Comparison of ENCODE assay signal across 14 mouse cellular contexts in the genomic region with DNA sequence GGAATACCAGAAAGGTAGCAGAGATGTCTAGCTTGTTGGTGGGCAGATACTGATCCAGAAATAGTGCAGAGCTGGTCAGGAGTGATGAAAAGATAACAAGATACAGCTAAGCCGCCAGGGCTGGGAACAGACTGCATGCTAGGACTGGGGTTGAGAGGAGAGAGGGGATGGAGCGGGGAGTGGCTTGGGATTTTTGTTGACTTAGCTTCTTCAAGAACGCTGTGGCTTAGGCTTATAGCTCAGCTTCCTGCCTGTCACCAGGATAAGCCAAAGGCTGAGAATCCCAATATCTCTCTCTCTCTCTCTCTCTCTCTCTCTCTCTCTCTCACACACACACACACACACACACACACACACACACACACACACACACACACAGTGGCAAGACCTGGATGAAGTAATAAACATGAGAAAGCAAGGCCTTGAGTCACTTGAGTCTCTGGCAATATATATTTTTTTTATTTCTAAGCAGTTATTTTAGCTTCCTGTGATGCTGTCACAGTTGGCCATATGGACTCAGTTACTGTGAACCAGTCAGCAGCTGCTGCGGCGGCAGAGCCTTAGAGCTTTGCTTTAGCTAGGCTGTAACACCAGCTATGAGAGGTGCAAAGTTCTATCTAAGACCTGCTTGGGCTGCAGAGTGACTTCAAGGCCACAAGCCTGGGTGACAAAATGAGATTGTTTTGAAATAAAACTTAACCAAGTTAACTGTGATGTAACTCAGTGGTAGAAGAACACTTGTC. TPM values are rescaled to one million over a fixed set of nuclear protein-coding genes. Genes with fewer than 3 reads are reported as not detected.
A peak's percentile ranks its signal among the peaks of the same experiment; 100 is the strongest.
DNase-seq lines count a peak whose midpoint lies in the region; ATAC-seq and TF ChIP-seq lines count a peak whose summit lies in the region.
"Had no signal": no experiment of that assay in that cellular context is flagged by ENCODE, and none has a peak within 500 bp of the region (broad histone marks: within the 10 kb centered on the region; RNA-seq: fewer than 3 reads in every experiment).

No protein-coding gene starts in this region.

- no peak overlapping the region for H3K9ac ChIP-seq in intestine, embryonic 14.5 days (ENCODE audit: low read length)
- H3K9ac ChIP-seq in intestine, postnatal 0 days (ENCODE audit: low read depth, low read length), result no peak overlapping the region
- H3K9ac ChIP-seq in limb, embryonic 12.5 days (replicated peaks), result no peak overlapping the region
- H3K9ac ChIP-seq: hindbrain, embryonic 13.5 days had no signal

- no peak overlapping the region for H3K4me2 ChIP-seq in intestine, embryonic 14.5 days (ENCODE audit: low read length)
- no peak overlapping the region for H3K4me2 ChIP-seq in intestine, postnatal 0 days (replicated peaks; ENCODE audit: low read depth)
- no peak overlapping the region for H3K4me2 ChIP-seq in limb, embryonic 12.5 days
- H3K4me2 ChIP-seq: hindbrain, embryonic 13.5 days had no signal

- no peak for DNase-seq in intestine, embryonic 14.5 days (ENCODE audit: low spot score)
- DNase-seq in right cerebral cortex, adult 2 months (ENCODE audit: low spot score in 2 of 2), result peak; percentile 65 to 71
- DNase-seq in right cerebral cortex, postnatal 4 days, result no peak
- no peak for DNase-seq in cerebellum, postnatal 25 days
- no peak for DNase-seq in heart, postnatal 4 days
- DNase-seq in lung, postnatal 10 days, result no peak
- DNase-seq: cerebellum, adult 2 months; gastrocnemius, postnatal 25 days had no signal

- H3K27me3 ChIP-seq in intestine, embryonic 14.5 days (replicated peaks; ENCODE audit: control insufficient read depth, insufficient read depth, low read length), result no peaks in the 10 kb centered on the region
- no peaks in the 10 kb centered on the region for H3K27me3 ChIP-seq in intestine, postnatal 0 days (replicated peaks; ENCODE audit: control insufficient read depth, insufficient read depth, low read length)
- H3K27me3 ChIP-seq in limb, embryonic 12.5 days, result no peaks in the 10 kb centered on the region
- H3K27me3 ChIP-seq: hindbrain, embryonic 13.5 days had no signal

- no peak overlapping the region for H3K4me3 ChIP-seq in intestine, embryonic 14.5 days (ENCODE audit: low read depth, low read length)
- no peak overlapping the region for H3K4me3 ChIP-seq in intestine, postnatal 0 days (ENCODE audit: low read depth, low read length)
- no peak overlapping the region for H3K4me3 ChIP-seq in limb, embryonic 12.5 days (replicated peaks)
- H3K4me3 ChIP-seq: hindbrain, embryonic 13.5 days had no signal

- H3K36me3 ChIP-seq in intestine, embryonic 14.5 days (ENCODE audit: control insufficient read depth, insufficient read depth, low read length), result no peaks in the 10 kb centered on the region
- H3K36me3 ChIP-seq in intestine, postnatal 0 days (ENCODE audit: control insufficient read depth, insufficient read depth), result no peaks in the 10 kb centered on the region
- no peaks in the 10 kb centered on the region for H3K36me3 ChIP-seq in limb, embryonic 12.5 days
- H3K36me3 ChIP-seq: hindbrain, embryonic 13.5 days had no signal

- 25% methylated on average over 5 of the region's 5 CpGs for WGBS in intestine, embryonic 14.5 days
- WGBS in intestine, postnatal 0 days, result 24% methylated on average over 5 of the region's 5 CpGs
- WGBS in limb, embryonic 12.5 days, result 17% methylated on average over 5 of the region's 5 CpGs

- H3K4me1 ChIP-seq in intestine, embryonic 14.5 days (replicated peaks; ENCODE audit: control insufficient read depth, insufficient read depth, low read length), result peaks cover 13% of the 10 kb centered on the region; the same call in 1 of the 2 replicates
- no peaks in the 10 kb centered on the region for H3K4me1 ChIP-seq in intestine, postnatal 0 days (replicated peaks; ENCODE audit: control insufficient read depth, insufficient read depth, low read length)
- H3K4me1 ChIP-seq in limb, embryonic 12.5 days (replicated peaks), result peaks cover 22% of the 10 kb centered on the region

- H3K9me3 ChIP-seq in intestine, embryonic 14.5 days (ENCODE audit: control insufficient read depth, low read length), result no peaks in the 10 kb centered on the region
- H3K9me3 ChIP-seq in intestine, postnatal 0 days (ENCODE audit: control insufficient read depth), result no peaks in the 10 kb centered on the region
- H3K9me3 ChIP-seq in limb, embryonic 12.5 days, result no peaks in the 10 kb centered on the region
- H3K9me3 ChIP-seq: hindbrain, embryonic 13.5 days had no signal

- no peak for TF ChIP-seq CTCF in intestine, postnatal 0 days (IDR thresholded peaks at IDR 0.05; ENCODE audit: low read depth)

- ATAC-seq in intestine, embryonic 14.5 days (replicated peaks; ENCODE audit: low FRiP score, low TSS enrichment, low read depth), result no peak
- ATAC-seq in intestine, postnatal 0 days, result no peak
- no peak for ATAC-seq in limb, embryonic 12.5 days (ENCODE audit: insufficient number of reproducible peaks, insufficient read depth, low FRiP score, low TSS enrichment, low read depth)

- H3K27ac ChIP-seq in intestine, embryonic 14.5 days (ENCODE audit: low read depth), result peak overlapping the region; percentile 40
- no peak overlapping the region for H3K27ac ChIP-seq in intestine, postnatal 0 days (ENCODE audit: low read depth, low read length)
- peak overlapping the region; percentile 56 for H3K27ac ChIP-seq in limb, embryonic 12.5 days
- H3K27ac ChIP-seq: hindbrain, embryonic 13.5 days had no signal

RNA-seq across cellular contexts. Expression of a gene that starts 28.2 kb away (rescaled TPM):
- 65.5 and 71.3 TPM in 2 replicates for polyA plus RNA-seq in intestine, embryonic 14.5 days (2014; fragmentation: Nextera tagmentation; extraction: Ambion mirVana)
- 26.9 and 29.6 TPM in 2 replicates for polyA plus RNA-seq in intestine, postnatal 0 days (2015; fragmentation: Nextera tagmentation; extraction: Ambion mirVana)
- polyA plus RNA-seq in limb, embryonic 12.5 days (2016; fragmentation: Nextera tagmentation; extraction: Ambion mirVana), result 109 and 120 TPM in 2 replicates
- 10 to 100 TPM; 25.4 to 31.0 TPM for total RNA-seq in heart, postnatal 4 days (2021)
- total RNA-seq: megakaryocyte-erythroid progenitor cell, adult 5-6 weeks had no signal

RNA-seq across cellular contexts. Expression of a gene that starts 28.2 kb away (rescaled TPM):
- polyA plus RNA-seq in intestine, embryonic 14.5 days (2014; fragmentation: Nextera tagmentation; extraction: Ambion mirVana), result 1.7 and 1.8 TPM in 2 replicates
- 0.27 and 0.35 TPM in 2 replicates for polyA plus RNA-seq in intestine, postnatal 0 days (2015; fragmentation: Nextera tagmentation; extraction: Ambion mirVana)
- polyA plus RNA-seq in limb, embryonic 12.5 days (2016; fragmentation: Nextera tagmentation; extraction: Ambion mirVana), result 1.4 and 1.8 TPM in 2 replicates
- under 1 TPM; 0.83 to 0.86 TPM for total RNA-seq in heart, postnatal 4 days (2021)

RNA-seq across cellular contexts. Expression of a gene that starts 57.3 kb away (rescaled TPM):
- polyA plus RNA-seq in intestine, embryonic 14.5 days (2014; fragmentation: Nextera tagmentation; extraction: Ambion mirVana), result 0.11 and 0.27 TPM in 2 replicates
- 0.14 and 0.16 TPM in 2 replicates for polyA plus RNA-seq in intestine, postnatal 0 days (2015; fragmentation: Nextera tagmentation; extraction: Ambion mirVana)
- 0.19 and 0.42 TPM in 2 replicates for polyA plus RNA-seq in limb, embryonic 12.5 days (2016; fragmentation: Nextera tagmentation; extraction: Ambion mirVana)
- total RNA-seq in heart, postnatal 4 days (2021), result not detected
- total RNA-seq: gastrocnemius, postnatal 25 days; megakaryocyte-erythroid progenitor cell, adult 5-6 weeks had no signal
- polyA plus RNA-seq: neural tube, embryonic 14.5 days; stomach, embryonic 14.5 days had no signal

Comparison
In these comparisons a context has a peak if more than half of its experiments do, and no peak if none do; other contexts are left out.
1. DNase-seq: peak in right cerebral cortex, adult 2 months (2 of 2); none in intestine, embryonic 14.5 days (single experiment), right cerebral cortex, postnatal 4 days (single experiment), cerebellum, postnatal 25 days (0 of 2), heart, postnatal 4 days (single experiment) and lung, postnatal 10 days (single experiment).